Mouse (Mus musculus) cerebellum, adult 2 months (tissue): ENCODE measurements around the gene Zfp518b. TPM values are rescaled to one million over a fixed set of nuclear protein-coding genes. Genes with fewer than 3 reads are reported as not detected.

Experiments used
- DNase-seq, 2 experiments: peaks; one replicate each; pipeline ENCODE4 v3.0.0; 2021
- H3K27ac ChIP-seq: fragments of 200-500 bp; 2 replicates; pipeline ENCODE4 v1.5.1; 2012; ENCODE audit warnings: low read length, control low read depth, inconsistent platforms; ENCODE audit not compliant: insufficient read depth
- H3K27me3 ChIP-seq: fragments of 200-500 bp; 2 replicates; pipeline ENCODE4 v1.6.1; 2012; ENCODE audit warnings: inconsistent platforms, mild to moderate bottlenecking, low read length, moderate library complexity; ENCODE audit not compliant: control insufficient read depth, insufficient read depth
- H3K4me1 ChIP-seq: fragments of 200-500 bp; 2 replicates; pipeline ENCODE4 v1.6.1; 2011; ENCODE audit warnings: low read length; ENCODE audit not compliant: control insufficient read depth, insufficient read depth
- H3K4me3 ChIP-seq: fragments of 200-500 bp; replicated peaks from 2 replicates; pipeline ENCODE3; 2011; ENCODE audit warnings: mild to moderate bottlenecking, low read depth, low read length, control low read depth; ENCODE audit not compliant: insufficient read depth
- CTCF ChIP-seq: fragments of 200-500 bp; IDR thresholded peaks from 2 replicates; pipeline ENCODE4 v1.5.1; 2011; ENCODE audit warnings: low read depth, mild to moderate bottlenecking, control low read depth, low read length, moderate library complexity, borderline replicate concordance; ENCODE audit not compliant: insufficient read depth
- POLR2A ChIP-seq: fragments of 200-500 bp; IDR thresholded peaks from 2 replicates; pipeline ENCODE4 v1.6.1; 2011; ENCODE audit warnings: low read length, control low read depth, borderline replicate concordance; ENCODE audit not compliant: insufficient read depth
- WGBS: fragments of 180-500 bp; shearing (Covaris S2); methylation state at CpG from one replicate; pipeline ENCODE4 v1.1.7; 2018; 5-methylcytosine and 5-hydroxymethylcytosine counted together
- polyA plus RNA-seq: library from polyadenylated mRNA; depleted of rRNA; stranded (reverse); fragments of >200 nt; gene quantifications from 2 replicates; pipeline ENCODE4 v1.2.3, GENCODE M21; 2012; rRNA removed

Gene Zfp518b
- 5.6 and 6.0 TPM in 2 replicates for polyA plus RNA-seq

DNA sequence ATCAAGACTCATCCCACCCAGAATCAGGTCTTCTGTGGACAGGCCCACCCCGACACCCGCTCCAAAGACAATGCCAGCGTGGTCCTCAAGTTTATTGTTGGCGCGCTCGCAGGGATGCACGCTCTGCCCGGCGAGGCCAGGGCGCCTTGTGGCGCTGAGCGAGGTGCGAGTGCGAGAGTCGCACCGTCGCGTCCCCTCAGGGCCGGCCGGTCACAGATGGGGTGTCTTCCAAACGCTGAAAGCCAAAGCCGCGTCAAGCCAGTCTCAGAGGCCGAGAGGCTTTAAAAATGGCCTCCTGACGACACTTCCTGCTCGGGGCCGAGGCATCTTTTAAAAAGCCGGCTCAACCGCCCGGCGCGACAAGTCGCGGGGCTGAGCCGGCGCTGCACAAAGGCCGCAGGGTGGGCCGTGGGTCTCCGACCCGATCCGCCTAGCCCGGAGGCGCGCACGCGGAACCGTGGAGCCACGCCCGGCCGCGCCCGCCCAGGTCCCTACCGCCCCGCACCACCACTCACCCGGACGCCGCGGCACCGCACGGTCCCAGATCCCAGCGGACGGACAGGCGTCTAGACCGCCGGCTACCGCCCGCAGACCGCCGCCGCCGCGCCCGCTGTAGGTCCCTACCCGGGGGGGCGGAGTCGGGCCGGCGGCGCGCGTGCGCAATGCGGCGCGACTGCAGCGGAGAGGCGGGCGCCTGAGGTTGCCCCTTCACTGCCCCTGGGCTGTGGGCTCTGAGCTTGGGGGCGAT lies at the start of gene Zfp518b:
Gene Zfp518b, minus strand, starts transcription at position 663 of the 748 bp plus-strand sequence.
- no peaks in the 10 kb centered on the region for H3K4me1 ChIP-seq
- H3K27ac ChIP-seq: peak within 1 kb of the TSS; percentile 63
- peak within 1 kb of the TSS; percentile 72 for H3K4me3 ChIP-seq
- DNase-seq: peak; percentile 82 to 86
- H3K27me3 ChIP-seq: no peaks in the 10 kb centered on the region
- under 1% methylated on average over 88 of the region's 89 CpGs for WGBS
- TF ChIP-seq CTCF (no peak), POLR2A (peak; percentile 53; the same call in 1 of the 2 replicates)

DNA sequence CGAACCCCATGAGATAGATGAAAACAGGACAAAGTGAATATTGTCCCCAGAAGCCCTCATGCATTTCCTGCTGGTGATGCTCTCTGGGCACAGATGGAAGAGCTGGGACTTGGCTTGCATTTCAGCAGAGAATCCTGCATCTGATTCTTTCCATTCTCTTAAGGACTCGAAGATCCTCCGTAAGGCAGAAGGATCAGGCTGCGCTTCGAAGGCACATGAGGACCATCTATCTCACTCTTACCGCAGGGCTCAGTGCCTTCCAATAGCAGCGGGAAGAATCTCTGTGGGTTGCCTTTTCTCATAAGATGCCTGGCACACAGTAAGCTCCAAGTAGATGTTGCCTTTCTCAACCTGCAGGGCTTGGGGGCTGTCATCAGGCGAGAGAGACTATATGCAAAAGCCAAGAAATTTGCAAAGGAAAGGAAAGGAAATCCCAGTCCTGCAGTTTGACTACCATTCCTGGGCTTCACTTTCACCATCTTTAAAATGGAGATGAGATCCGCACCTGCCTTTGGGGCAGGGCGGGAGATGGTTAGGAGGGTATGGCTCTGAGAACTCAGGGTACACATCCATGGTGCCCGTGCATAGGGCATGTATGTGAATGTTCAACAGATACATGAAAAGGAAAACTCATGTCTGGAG lies 24.4 kb upstream of the Zfp518b start:
- 40% methylated on average over 11 of the region's 11 CpGs for WGBS
- TF ChIP-seq CTCF (no peak), POLR2A (no peak)
- peaks cover 3% of the 10 kb centered on the region; the same call in 1 of the 2 replicates for H3K4me1 ChIP-seq
- no peak overlapping the region for H3K27ac ChIP-seq
- DNase-seq: peak in 1 of 2 experiments; percentile 14
- H3K27me3 ChIP-seq: no peaks in the 10 kb centered on the region
- no peak overlapping the region for H3K4me3 ChIP-seq

DNA sequence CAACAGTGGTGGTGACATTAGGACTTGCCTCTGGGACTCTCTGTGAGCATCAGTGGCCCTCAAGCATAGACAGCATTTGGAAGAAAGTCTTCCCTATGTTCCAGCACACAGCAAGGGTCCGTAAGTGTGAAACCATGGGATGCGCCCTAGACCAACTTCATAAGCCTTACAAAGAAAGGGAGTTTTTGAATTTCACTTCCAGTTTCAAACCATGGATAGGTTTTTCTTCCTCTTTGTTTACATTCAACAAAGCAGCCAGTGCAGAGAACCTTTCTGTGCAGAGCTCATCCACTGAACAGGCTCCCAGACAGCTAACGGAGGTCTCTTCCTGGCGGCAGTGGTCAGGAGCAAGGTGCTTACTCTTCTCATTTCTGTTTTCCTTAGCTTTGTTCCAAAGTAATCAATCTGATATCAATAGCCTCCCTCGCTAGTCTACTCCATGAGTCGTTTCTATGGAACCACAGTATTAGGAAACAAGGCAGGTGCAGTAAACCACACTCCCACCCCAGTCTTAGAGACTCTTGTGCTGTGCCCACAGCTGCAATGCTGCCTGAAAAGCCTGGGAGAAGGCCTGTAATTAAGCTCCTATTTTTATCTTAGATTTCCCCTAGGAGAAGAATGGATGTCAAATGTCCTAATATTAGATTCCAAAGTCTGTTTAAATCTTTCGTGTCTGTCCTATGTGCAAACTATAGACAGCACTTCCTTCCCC lies 22.9 kb upstream of the Zfp518b start:
- peaks cover 3% of the 10 kb centered on the region; the same call in 1 of the 2 replicates for H3K4me1 ChIP-seq
- H3K27me3 ChIP-seq: no peaks in the 10 kb centered on the region
- TF ChIP-seq CTCF (no peak), POLR2A (no peak)
- no peak overlapping the region for H3K4me3 ChIP-seq
- 91% methylated on average over 7 of the region's 7 CpGs for WGBS
- no peak overlapping the region for H3K27ac ChIP-seq
- DNase-seq: no peak

DNA sequence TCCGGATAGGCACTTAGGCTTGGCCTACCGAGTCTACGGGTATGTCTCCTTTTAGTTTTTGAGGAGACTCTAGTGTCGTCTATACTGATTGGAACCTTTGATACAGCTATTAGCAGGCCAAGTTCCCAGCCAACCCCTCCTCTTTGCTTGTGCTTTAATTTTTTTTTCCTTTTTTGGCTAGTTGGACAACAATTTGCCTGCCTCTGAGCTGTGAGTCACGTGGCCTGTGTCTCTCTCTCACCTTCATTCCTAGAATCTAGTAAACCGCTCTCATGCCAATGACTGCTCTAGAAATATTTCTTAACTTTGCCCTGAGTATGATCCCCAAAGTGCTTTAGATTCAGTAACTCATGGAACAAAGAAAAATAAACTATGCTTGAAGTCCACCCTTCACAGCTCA lies 18.3 kb upstream of the Zfp518b start:
- Histone ChIP-seq H3K4me3 (no peak overlapping the region), H3K4me1 (no peaks in the 10 kb centered on the region), H3K27me3 (no peaks in the 10 kb centered on the region), H3K27ac (no peak overlapping the region)
- TF ChIP-seq CTCF (no peak), POLR2A (no peak)
- WGBS: 93% methylated on average over 6 of the region's 6 CpGs
- DNase-seq: no peak

DNA sequence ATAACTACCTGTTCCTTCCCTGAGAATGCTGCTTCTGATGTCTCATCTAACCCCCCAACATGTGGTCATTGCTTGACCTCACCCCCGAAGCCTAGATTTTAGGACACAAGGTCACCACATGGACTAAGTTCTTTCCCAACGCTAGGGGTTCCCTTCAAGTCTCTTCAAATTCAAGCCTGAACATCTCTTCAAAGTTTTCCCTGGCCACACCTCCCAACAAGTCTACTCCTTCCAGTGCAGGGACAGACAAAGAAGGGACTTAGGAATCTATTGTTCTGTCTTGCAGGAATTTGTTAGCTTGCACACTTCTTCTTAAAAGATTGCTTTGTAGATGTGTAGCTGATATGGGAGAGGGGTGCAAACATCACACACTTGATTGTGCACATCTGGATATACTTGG lies 17.5 kb upstream of the Zfp518b start:
- WGBS: 85% methylated on average over 2 of the region's 2 CpGs
- DNase-seq: no peak
- no peaks in the 10 kb centered on the region for H3K27me3 ChIP-seq
- H3K27ac ChIP-seq: no peak overlapping the region
- H3K4me3 ChIP-seq: no peak overlapping the region
- TF ChIP-seq POLR2A (no peak), CTCF (no peak)
- no peaks in the 10 kb centered on the region for H3K4me1 ChIP-seq

DNA sequence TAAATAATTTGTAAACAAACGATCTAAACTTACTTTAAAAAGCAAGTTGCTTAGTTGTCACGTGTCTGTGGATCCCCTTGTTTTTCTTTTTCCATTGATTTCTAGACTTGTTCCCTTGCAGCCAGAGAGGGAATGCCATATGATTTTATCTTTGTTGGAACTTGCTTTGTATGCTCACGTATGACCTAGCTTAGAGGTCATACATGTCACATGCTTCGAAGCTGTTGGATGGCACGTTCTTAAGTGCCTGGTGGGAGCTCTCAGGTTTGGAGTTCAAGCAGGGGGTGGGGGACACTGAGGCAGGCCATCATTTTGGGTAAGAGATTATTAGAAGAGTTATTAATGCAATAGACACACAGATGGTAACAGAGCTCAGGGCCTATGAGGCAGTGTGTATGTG lies 13.8 kb upstream of the Zfp518b start:
- TF ChIP-seq CTCF (no peak), POLR2A (no peak)
- WGBS: 73% methylated on average over 5 of the region's 5 CpGs
- H3K27ac ChIP-seq: no peak overlapping the region

DNA sequence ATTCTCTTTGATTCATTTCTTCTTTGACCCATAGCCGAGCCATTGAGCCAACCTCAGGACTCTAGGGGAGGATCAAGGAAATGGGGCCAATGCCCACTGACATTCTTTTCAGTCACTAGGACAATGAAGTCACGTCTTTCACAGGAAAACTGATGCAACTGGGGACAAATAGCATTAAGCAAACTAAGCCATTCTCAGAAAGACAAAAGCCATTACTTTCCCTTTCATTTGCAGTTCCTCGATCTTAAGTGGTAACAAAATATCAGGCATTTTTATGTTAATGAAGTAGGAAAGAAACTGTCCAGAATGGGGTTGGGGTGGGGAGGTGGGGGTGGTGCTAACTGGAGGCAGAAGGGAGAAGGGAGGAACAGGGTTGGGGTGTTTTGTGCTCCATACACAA lies 13.4 kb upstream of the Zfp518b start:
- Histone ChIP-seq H3K27ac (no peak overlapping the region), H3K4me1 (no peaks in the 10 kb centered on the region), H3K4me3 (no peak overlapping the region), H3K27me3 (no peaks in the 10 kb centered on the region)
- WGBS: 35% methylated on average over 3 of the region's 3 CpGs
- no peak for DNase-seq
- TF ChIP-seq POLR2A (no peak), CTCF (no peak)

More for the DNA sequence above, 13.8 kb upstream of the Zfp518b start:
- H3K27me3 ChIP-seq: no peaks in the 10 kb centered on the region
- H3K4me3 ChIP-seq: no peak overlapping the region
- DNase-seq: no peak
- no peaks in the 10 kb centered on the region for H3K4me1 ChIP-seq
